Comparison of ENCODE assay signal across 13 mouse cellular contexts in genomic region chr2:181671984-181672383, GRCm38 (mm10). TPM values are rescaled to one million over a fixed set of nuclear protein-coding genes. Genes with fewer than 3 reads are reported as not detected.
DNase-seq lines count a peak whose midpoint lies in the region; ATAC-seq and TF ChIP-seq lines count a peak whose summit lies in the region.
"Had no signal": no experiment of that assay in that cellular context is flagged by ENCODE, and none has a peak within 500 bp of the region (broad histone marks: within the 10 kb centered on the region; RNA-seq: fewer than 3 reads in every experiment).

No protein-coding gene starts in this region.

- no peak for DNase-seq in heart, postnatal 25 days (ENCODE audit: low spot score)
- DNase-seq in lung, adult 2 months: no peak
- no peak for DNase-seq in adrenal gland, postnatal 4 days (ENCODE audit: low spot score in 2 of 2)
- no peak for DNase-seq in right cerebral cortex, adult 2 months (ENCODE audit: low spot score in 2 of 2)
- DNase-seq: right cerebral cortex, postnatal 25 days; thymus, adult 2 months had no signal

- H3K4me2 ChIP-seq in heart, embryonic 16.5 days (ENCODE audit: low read depth, low read length): peak overlapping the region; percentile 70
- peak overlapping the region; percentile 80 for H3K4me2 ChIP-seq in lung, embryonic 15.5 days
- H3K4me2 ChIP-seq in embryonic facial prominence, embryonic 15.5 days (replicated peaks): peak overlapping the region; percentile 85
- H3K4me2 ChIP-seq in neural tube, embryonic 15.5 days: peak overlapping the region; percentile 64

- TF ChIP-seq POLR2A in lung, adult 2 months (IDR thresholded peaks at IDR 0.05; ENCODE audit: borderline replicate concordance, extremely low read depth, low read depth, low read length): no peak

- peak overlapping the region; percentile 60 for H3K27ac ChIP-seq in heart, embryonic 16.5 days (ENCODE audit: low read length)
- no peak overlapping the region for H3K27ac ChIP-seq in lung, embryonic 15.5 days
- H3K27ac ChIP-seq in embryonic facial prominence, embryonic 15.5 days (replicated peaks): no peak overlapping the region
- H3K27ac ChIP-seq in neural tube, embryonic 15.5 days (replicated peaks): no peak overlapping the region
- H3K27ac ChIP-seq: neural tube, embryonic 12.5 days had no signal

- peaks cover 17% of the 10 kb centered on the region for H3K4me1 ChIP-seq in heart, embryonic 16.5 days (ENCODE audit: control insufficient read depth, insufficient read depth, low read length)
- H3K4me1 ChIP-seq in lung, embryonic 15.5 days: peaks cover 24% of the 10 kb centered on the region
- H3K4me1 ChIP-seq in lung, adult 2 months (ENCODE audit: control insufficient read depth, insufficient read depth, low read length): peaks cover 22% of the 10 kb centered on the region; the same call in 1 of the 2 replicates
- H3K4me1 ChIP-seq in embryonic facial prominence, embryonic 15.5 days: peaks cover 56% of the 10 kb centered on the region
- peaks cover 32% of the 10 kb centered on the region for H3K4me1 ChIP-seq in neural tube, embryonic 15.5 days

- H3K4me3 ChIP-seq in heart, embryonic 16.5 days (ENCODE audit: low read length): no peak overlapping the region
- H3K4me3 ChIP-seq in lung, embryonic 15.5 days: peak overlapping the region; percentile 49; the same call in 1 of the 2 replicates
- no peak overlapping the region for H3K4me3 ChIP-seq in lung, adult 2 months (replicated peaks; ENCODE audit: extremely low read depth, low read depth, low read length)
- H3K4me3 ChIP-seq in embryonic facial prominence, embryonic 15.5 days (replicated peaks): peak overlapping the region; percentile 57
- peak overlapping the region; percentile 38; the same call in 1 of the 2 replicates for H3K4me3 ChIP-seq in neural tube, embryonic 15.5 days (replicated peaks)

- no peak for TF ChIP-seq CTCF in lung, adult 2 months (IDR thresholded peaks at IDR 0.05; ENCODE audit: insufficient read depth, low read length)

- no peak for ATAC-seq in heart, embryonic 16.5 days (replicated peaks; ENCODE audit: extremely low read depth, insufficient read depth, low FRiP score)
- ATAC-seq in lung, embryonic 15.5 days (ENCODE audit: borderline replicate concordance, extremely low read depth, low FRiP score, low TSS enrichment): no peak
- no peak for ATAC-seq in embryonic facial prominence, embryonic 15.5 days (ENCODE audit: insufficient number of reproducible peaks, low FRiP score, low TSS enrichment, low read depth)
- no peak for ATAC-seq in neural tube, embryonic 15.5 days (ENCODE audit: low FRiP score)
- ATAC-seq: forebrain, embryonic 14.5 days had no signal

- no peak overlapping the region for H3K9ac ChIP-seq in heart, embryonic 16.5 days (ENCODE audit: low read length)
- no peak overlapping the region for H3K9ac ChIP-seq in lung, embryonic 15.5 days
- 0 out of 2 replicates have a peak overlapping the region, but pooled peaks have one; percentile 28 for H3K9ac ChIP-seq in embryonic facial prominence, embryonic 15.5 days
- H3K9ac ChIP-seq in neural tube, embryonic 15.5 days (replicated peaks): no peak overlapping the region

- H3K9me3 ChIP-seq in heart, embryonic 16.5 days (replicated peaks; ENCODE audit: control insufficient read depth, low read length): no peaks in the 10 kb centered on the region
- H3K9me3 ChIP-seq in lung, embryonic 15.5 days: no peaks in the 10 kb centered on the region
- H3K9me3 ChIP-seq in embryonic facial prominence, embryonic 15.5 days (replicated peaks): no peaks in the 10 kb centered on the region
- no peaks in the 10 kb centered on the region for H3K9me3 ChIP-seq in neural tube, embryonic 15.5 days (replicated peaks)
- H3K9me3 ChIP-seq: neural tube, embryonic 12.5 days had no signal

- H3K36me3 ChIP-seq in heart, embryonic 16.5 days (ENCODE audit: control insufficient read depth, insufficient read depth): no peaks in the 10 kb centered on the region
- H3K36me3 ChIP-seq in lung, embryonic 15.5 days: no peaks in the 10 kb centered on the region
- H3K36me3 ChIP-seq in embryonic facial prominence, embryonic 15.5 days: no peaks in the 10 kb centered on the region; the same call in 1 of the 2 replicates
- H3K36me3 ChIP-seq in neural tube, embryonic 15.5 days: no peaks in the 10 kb centered on the region
- H3K36me3 ChIP-seq: neural tube, embryonic 12.5 days had no signal

- peaks cover 49% of the 10 kb centered on the region for H3K27me3 ChIP-seq in heart, embryonic 16.5 days (ENCODE audit: control insufficient read depth, insufficient read depth, low read length)
- peaks cover 55% of the 10 kb centered on the region for H3K27me3 ChIP-seq in lung, embryonic 15.5 days
- H3K27me3 ChIP-seq in embryonic facial prominence, embryonic 15.5 days: peaks cover 46% of the 10 kb centered on the region
- peaks cover 67% of the 10 kb centered on the region for H3K27me3 ChIP-seq in neural tube, embryonic 15.5 days (replicated peaks)

- intact Hi-C loops in heart, postnatal 25 days (cut with DNase I): loop anchor here (10.0 kb wide), 1 partner anchor 187 kb away; no protein-coding TSS in a partner anchor

- 24% methylated on average over 7 of the region's 7 CpGs for WGBS in heart, embryonic 16.5 days
- WGBS in lung, embryonic 15.5 days: 31% methylated on average over 7 of the region's 7 CpGs
- WGBS in lung, adult 2 months: 38% methylated on average over 7 of the region's 7 CpGs
- 18% methylated on average over 7 of the region's 7 CpGs for WGBS in embryonic facial prominence, embryonic 15.5 days
- 30% methylated on average over 7 of the region's 7 CpGs for WGBS in neural tube, embryonic 15.5 days

RNA-seq across cellular contexts. Expression of gene Sox18, which starts 0.5 kb away (rescaled TPM):
- polyA plus RNA-seq in heart, embryonic 16.5 days (2015; fragmentation: Nextera tagmentation; extraction: Ambion mirVana): 53.6 and 55.9 TPM in 2 replicates
- 10 to 100 TPM; 40.2 to 56.9 TPM for total RNA-seq in heart, postnatal 25 days (2021)
- 65.3 and 70.3 TPM in 2 replicates for polyA plus RNA-seq in lung, embryonic 15.5 days (2015; fragmentation: Nextera tagmentation; extraction: Ambion mirVana)
- 393 and 460 TPM in 2 replicates for polyA plus RNA-seq in lung, adult 2 months (2012; rRNA removed)
- 65.1 and 75.3 TPM in 2 replicates for polyA plus RNA-seq in embryonic facial prominence, embryonic 15.5 days (2015; fragmentation: Nextera tagmentation; extraction: Ambion mirVana)
- 21.0 and 21.6 TPM in 2 replicates for polyA plus RNA-seq in neural tube, embryonic 15.5 days (2015; fragmentation: Nextera tagmentation; extraction: Ambion mirVana)
- 10 to 100 TPM; 45.2 to 47.3 TPM for total RNA-seq in adrenal gland, postnatal 4 days (2021)

RNA-seq across cellular contexts. Expression of gene Tcea2, which starts 8.1 kb away (rescaled TPM):
- polyA plus RNA-seq in heart, embryonic 16.5 days (2015; fragmentation: Nextera tagmentation; extraction: Ambion mirVana): 17.6 and 19.6 TPM in 2 replicates
- total RNA-seq in heart, postnatal 25 days (2021): 1 to 10 TPM; 5.8 to 6.4 TPM
- 23.2 and 23.7 TPM in 2 replicates for polyA plus RNA-seq in lung, embryonic 15.5 days (2015; fragmentation: Nextera tagmentation; extraction: Ambion mirVana)
- 9.9 and 15.7 TPM in 2 replicates for polyA plus RNA-seq in lung, adult 2 months (2012; rRNA removed)
- polyA plus RNA-seq in embryonic facial prominence, embryonic 15.5 days (2015; fragmentation: Nextera tagmentation; extraction: Ambion mirVana): 24.0 and 25.7 TPM in 2 replicates
- 43.2 and 44.9 TPM in 2 replicates for polyA plus RNA-seq in neural tube, embryonic 15.5 days (2015; fragmentation: Nextera tagmentation; extraction: Ambion mirVana)
- 10 to 100 TPM; 23.6 to 24.3 TPM for total RNA-seq in adrenal gland, postnatal 4 days (2021)

RNA-seq across cellular contexts. Expression of gene Gm29797, which starts 15.2 kb away (rescaled TPM):
- not detected in 2 replicates for polyA plus RNA-seq in heart, embryonic 16.5 days (2015; fragmentation: Nextera tagmentation; extraction: Ambion mirVana)
- not detected for total RNA-seq in heart, postnatal 25 days (2021)
- polyA plus RNA-seq in lung, embryonic 15.5 days (2015; fragmentation: Nextera tagmentation; extraction: Ambion mirVana): not detected in 2 replicates
- not detected in 2 replicates for polyA plus RNA-seq in lung, adult 2 months (2012; rRNA removed)
- polyA plus RNA-seq in embryonic facial prominence, embryonic 15.5 days (2015; fragmentation: Nextera tagmentation; extraction: Ambion mirVana): 0.24 and 0.31 TPM in 2 replicates
- 0.20 and 1.3 TPM in 2 replicates for polyA plus RNA-seq in neural tube, embryonic 15.5 days (2015; fragmentation: Nextera tagmentation; extraction: Ambion mirVana)
- total RNA-seq in adrenal gland, postnatal 4 days (2021): under 1 TPM; 0.42 TPM
- polyA plus RNA-seq: forebrain, embryonic 14.5 days; neural tube, embryonic 12.5 days had no signal

RNA-seq across cellular contexts. Expression of gene Rgs19, which starts 21.8 kb away (rescaled TPM):
- polyA plus RNA-seq in heart, embryonic 16.5 days (2015; fragmentation: Nextera tagmentation; extraction: Ambion mirVana): 34.5 and 40.2 TPM in 2 replicates
- 1 to 10 TPM; 5.8 to 7.7 TPM for total RNA-seq in heart, postnatal 25 days (2021)
- polyA plus RNA-seq in lung, embryonic 15.5 days (2015; fragmentation: Nextera tagmentation; extraction: Ambion mirVana): 72.3 and 72.5 TPM in 2 replicates
- polyA plus RNA-seq in lung, adult 2 months (2012; rRNA removed): 77.2 and 82.8 TPM in 2 replicates
- 72.2 and 79.7 TPM in 2 replicates for polyA plus RNA-seq in embryonic facial prominence, embryonic 15.5 days (2015; fragmentation: Nextera tagmentation; extraction: Ambion mirVana)
- polyA plus RNA-seq in neural tube, embryonic 15.5 days (2015; fragmentation: Nextera tagmentation; extraction: Ambion mirVana): 66.4 and 68.1 TPM in 2 replicates
- total RNA-seq in adrenal gland, postnatal 4 days (2021): 10 to 100 TPM; 30.2 to 31.1 TPM

RNA-seq across cellular contexts. Expression of gene Lkaaear1, which starts 26.3 kb away (rescaled TPM):
- not detected in 2 replicates for polyA plus RNA-seq in heart, embryonic 16.5 days (2015; fragmentation: Nextera tagmentation; extraction: Ambion mirVana)
- total RNA-seq in heart, postnatal 25 days (2021): not detected
- polyA plus RNA-seq in lung, embryonic 15.5 days (2015; fragmentation: Nextera tagmentation; extraction: Ambion mirVana): not detected in 2 replicates
- not detected in 2 replicates for polyA plus RNA-seq in lung, adult 2 months (2012; rRNA removed)
- polyA plus RNA-seq in embryonic facial prominence, embryonic 15.5 days (2015; fragmentation: Nextera tagmentation; extraction: Ambion mirVana): not detected in 2 replicates
- not detected in 2 replicates for polyA plus RNA-seq in neural tube, embryonic 15.5 days (2015; fragmentation: Nextera tagmentation; extraction: Ambion mirVana)
- not detected for total RNA-seq in adrenal gland, postnatal 4 days (2021)
- total RNA-seq: gastrocnemius, postnatal 4 days had no signal
- polyA plus RNA-seq: forebrain, embryonic 14.5 days; neural tube, embryonic 12.5 days; thymus, adult 2 months had no signal

Comparison
In these comparisons a context has a peak if more than half of its experiments do, and no peak if none do; other contexts are left out.
1. H3K4me3 ChIP-seq: peak in lung, embryonic 15.5 days (single experiment), embryonic facial prominence, embryonic 15.5 days (single experiment) and neural tube, embryonic 15.5 days (single experiment); none in heart, embryonic 16.5 days (single experiment) and lung, adult 2 months (single experiment).
2. Peak in every context shown above with its lines, with median percentiles within 50 percentile points of each other: H3K4me2 ChIP-seq.